In genomic region chrX:49096249-49096648, GRCm38 (mm10) we compare ENCODE assay signal across 23 mouse cellular contexts.
A peak's percentile ranks its signal among the peaks of the same experiment; 100 is the strongest.
DNase-seq lines count a peak whose midpoint lies in the region; ATAC-seq lines count a peak whose summit lies in the region.
"Had no signal": no experiment of that assay in that cellular context is flagged by ENCODE, and none has a peak within 500 bp of the region (broad histone marks: within the 10 kb centered on the region; RNA-seq: fewer than 3 reads in every experiment).

No protein-coding gene starts in this region.

- DNase-seq in forebrain, embryonic 10.5 days (ENCODE audit: extremely low spot score, low spot score) = peak; percentile 20
- DNase-seq in neural tube, embryonic 10.5 days (ENCODE audit: extremely low spot score, low spot score) = peak; percentile 16
- peak; percentile 21 for DNase-seq in limb, embryonic 11.5 days (ENCODE audit: low spot score)
- DNase-seq in layer of hippocampus, adult 8-10 months (ENCODE audit: low spot score in 2 of 2) = no peak
- no peak for DNase-seq in spleen, adult 18-20 months
- no peak for DNase-seq in cerebellum, adult 11-12 months
- DNase-seq: gastrocnemius, adult 2 months; heart, adult 11 months; heart, postnatal 4 days; kidney, postnatal 14 days; layer of hippocampus, adult 9-11 months; lung, postnatal 10 days; thymus, postnatal 36 days had no signal

- H3K4me2 ChIP-seq in forebrain, embryonic 15.5 days (replicated peaks) = no peak overlapping the region
- no peak overlapping the region for H3K4me2 ChIP-seq in neural tube, embryonic 15.5 days
- no peak overlapping the region for H3K4me2 ChIP-seq in limb, embryonic 11.5 days (ENCODE audit: low read depth, severe bottlenecking)
- H3K4me2 ChIP-seq: embryonic facial prominence, embryonic 12.5 days; heart, embryonic 13.5 days; limb, embryonic 15.5 days; neural tube, embryonic 13.5 days had no signal

- H3K4me1 ChIP-seq in forebrain, embryonic 10.5 days = peaks cover 6% of the 10 kb centered on the region
- H3K4me1 ChIP-seq in forebrain, embryonic 15.5 days = no peaks in the 10 kb centered on the region
- no peaks in the 10 kb centered on the region for H3K4me1 ChIP-seq in neural tube, embryonic 15.5 days
- H3K4me1 ChIP-seq in limb, embryonic 11.5 days (ENCODE audit: control insufficient read depth, insufficient read depth, low read length) = no peaks in the 10 kb centered on the region
- H3K4me1 ChIP-seq: embryonic facial prominence, embryonic 12.5 days; heart, embryonic 13.5 days; limb, embryonic 15.5 days; megakaryocyte, embryonic 14.5 days had no signal

- no peaks in the 10 kb centered on the region for H3K9me3 ChIP-seq in forebrain, embryonic 10.5 days
- no peaks in the 10 kb centered on the region for H3K9me3 ChIP-seq in forebrain, embryonic 15.5 days
- H3K9me3 ChIP-seq in neural tube, embryonic 15.5 days (replicated peaks) = no peaks in the 10 kb centered on the region
- no peaks in the 10 kb centered on the region for H3K9me3 ChIP-seq in limb, embryonic 11.5 days (ENCODE audit: control insufficient read depth, low read length)
- H3K9me3 ChIP-seq: embryonic facial prominence, embryonic 12.5 days; G1E; heart, embryonic 13.5 days; limb, embryonic 15.5 days; megakaryocyte, embryonic 14.5 days; neural tube, embryonic 13.5 days had no signal

- no peaks in the 10 kb centered on the region for H3K36me3 ChIP-seq in forebrain, embryonic 10.5 days (replicated peaks)
- no peaks in the 10 kb centered on the region for H3K36me3 ChIP-seq in forebrain, embryonic 15.5 days
- no peaks in the 10 kb centered on the region for H3K36me3 ChIP-seq in neural tube, embryonic 15.5 days
- H3K36me3 ChIP-seq in limb, embryonic 11.5 days (ENCODE audit: control insufficient read depth, insufficient read depth, low read length) = no peaks in the 10 kb centered on the region
- H3K36me3 ChIP-seq: embryonic facial prominence, embryonic 12.5 days; G1E; heart, embryonic 13.5 days; limb, embryonic 15.5 days; neural tube, embryonic 13.5 days had no signal

- ATAC-seq in forebrain, embryonic 15.5 days (replicated peaks) = no peak
- ATAC-seq in neural tube, embryonic 15.5 days (ENCODE audit: low FRiP score) = no peak
- ATAC-seq in limb, embryonic 11.5 days (ENCODE audit: insufficient number of reproducible peaks, low FRiP score, low TSS enrichment, low read depth) = no peak
- ATAC-seq: CD4-positive, CD25-positive, alpha-beta regulatory T cell, adult 4 months; intestine, embryonic 16.5 days had no signal

- 35% methylated on average over 2 of the region's 2 CpGs for WGBS in forebrain, embryonic 10.5 days
- WGBS in forebrain, embryonic 15.5 days = 28% methylated on average over 2 of the region's 2 CpGs
- 51% methylated on average over 2 of the region's 2 CpGs for WGBS in neural tube, embryonic 15.5 days
- WGBS in limb, embryonic 11.5 days = 40% methylated on average over 2 of the region's 2 CpGs

- H3K27me3 ChIP-seq in forebrain, embryonic 10.5 days (ENCODE audit: poor library complexity, severe bottlenecking) = peaks cover 76% of the 10 kb centered on the region
- no peaks in the 10 kb centered on the region for H3K27me3 ChIP-seq in forebrain, embryonic 15.5 days
- no peaks in the 10 kb centered on the region for H3K27me3 ChIP-seq in neural tube, embryonic 15.5 days (replicated peaks)
- H3K27me3 ChIP-seq in limb, embryonic 11.5 days (ENCODE audit: control insufficient read depth, insufficient read depth, low read length) = no peaks in the 10 kb centered on the region
- H3K27me3 ChIP-seq: embryonic facial prominence, embryonic 12.5 days; heart, embryonic 13.5 days; limb, embryonic 15.5 days; neural tube, embryonic 13.5 days had no signal

- no peak overlapping the region for H3K27ac ChIP-seq in forebrain, embryonic 10.5 days
- no peak overlapping the region for H3K27ac ChIP-seq in forebrain, embryonic 15.5 days (replicated peaks)
- H3K27ac ChIP-seq in neural tube, embryonic 15.5 days (replicated peaks) = no peak overlapping the region
- H3K27ac ChIP-seq in limb, embryonic 11.5 days (replicated peaks; ENCODE audit: low read depth, low read length) = no peak overlapping the region
- H3K27ac ChIP-seq: embryonic facial prominence, embryonic 12.5 days; gastrocnemius, adult 2 months; heart, embryonic 13.5 days; limb, embryonic 15.5 days; neural tube, embryonic 13.5 days had no signal

- H3K4me3 ChIP-seq in forebrain, embryonic 10.5 days = no peak overlapping the region
- H3K4me3 ChIP-seq in forebrain, embryonic 15.5 days = no peak overlapping the region
- no peak overlapping the region for H3K4me3 ChIP-seq in neural tube, embryonic 15.5 days (replicated peaks)
- no peak overlapping the region for H3K4me3 ChIP-seq in limb, embryonic 11.5 days (ENCODE audit: low read depth, low read length)
- H3K4me3 ChIP-seq: embryonic facial prominence, embryonic 12.5 days; gastrocnemius, adult 2 months; heart, embryonic 13.5 days; limb, embryonic 15.5 days; megakaryocyte, embryonic 14.5 days; neural tube, embryonic 13.5 days had no signal

- no peak overlapping the region for H3K9ac ChIP-seq in forebrain, embryonic 15.5 days (replicated peaks)
- no peak overlapping the region for H3K9ac ChIP-seq in neural tube, embryonic 15.5 days (replicated peaks)
- no peak overlapping the region for H3K9ac ChIP-seq in limb, embryonic 11.5 days (ENCODE audit: low read length)
- H3K9ac ChIP-seq: embryonic facial prominence, embryonic 12.5 days; heart, embryonic 13.5 days; limb, embryonic 15.5 days; neural tube, embryonic 13.5 days had no signal

Comparison
In these comparisons a context has a peak if more than half of its experiments do, and no peak if none do; other contexts are left out.
1. DNase-seq: peak in forebrain, embryonic 10.5 days (single experiment), neural tube, embryonic 10.5 days (single experiment) and limb, embryonic 11.5 days (single experiment); none in layer of hippocampus, adult 8-10 months (0 of 2), spleen, adult 18-20 months (0 of 2) and cerebellum, adult 11-12 months (single experiment).